Mouse (Mus musculus) neutrophil, adult 5-6 weeks (primary cell): ENCODE measurements around the gene Rasgrp4. TPM values are rescaled to one million over a fixed set of nuclear protein-coding genes. Genes with fewer than 3 reads are reported as not detected.
"Not testable (repeated sequence)": the region's sequence is repeated elsewhere in the genome, so short reads cannot be mapped to it uniquely, and the experiment has no call there.

Experiments
- ATAC-seq: fragments of 151-379, 151-347 bp; 2 replicates; pipeline ENCODE4 v1.8.0; 2017; ENCODE audit warnings: mild to moderate bottlenecking, moderate TSS enrichment; ENCODE audit not compliant: insufficient number of reproducible peaks, poor library complexity, low FRiP score, severe bottlenecking; ENCODE audit errors: extremely low read depth
- total RNA-seq: library from RNA; stranded (forward); fragments of 200-1000 nt; gene quantifications from 2 replicates; pipeline ENCODE4 v1.2.3, GENCODE M21; 2017

The Rasgrp4 gene
- total RNA-seq: 108 and 138 TPM in 2 replicates

DNA sequence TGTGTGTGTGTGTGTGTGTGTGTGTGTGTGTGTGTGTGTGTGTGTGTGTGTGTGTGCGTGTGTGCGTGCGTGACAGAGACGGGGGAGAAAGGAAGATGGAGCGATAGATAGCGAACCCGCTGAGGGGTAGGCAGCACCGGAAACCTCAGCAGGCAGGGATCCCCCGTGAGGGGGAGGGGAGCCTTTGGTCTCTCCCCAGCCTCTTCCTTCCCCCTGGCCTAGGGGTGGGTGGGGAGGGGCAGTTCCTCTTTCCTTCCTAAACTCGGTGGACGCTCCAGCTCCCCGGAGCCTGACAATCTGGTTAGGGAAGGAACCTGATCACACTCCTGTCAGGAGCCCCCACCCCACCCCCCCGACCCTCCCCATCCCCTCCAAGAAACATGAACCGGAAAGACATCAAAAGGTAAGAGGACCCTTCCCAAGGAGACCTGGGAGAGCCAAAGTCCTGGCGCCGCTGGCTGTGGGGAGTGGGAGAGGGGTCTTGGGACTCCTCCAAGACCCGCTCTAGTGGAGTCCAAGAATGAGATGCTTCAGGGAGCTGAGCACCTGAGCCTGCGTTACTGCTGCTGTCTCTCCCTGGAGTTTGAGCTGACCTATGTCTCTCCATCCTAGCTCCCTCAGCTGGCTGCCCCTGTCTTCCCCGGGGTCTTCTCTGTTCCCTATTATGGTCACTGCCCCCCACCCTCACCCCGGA is at the start of gene Rasgrp4:
Gene Rasgrp4, plus strand, starts transcription at position 159 of the 694 bp plus-strand sequence.
- peak; percentile 84 for ATAC-seq

GRCm38 (mm10) chr7:29085981-29086380 is 48.7 kb upstream of the Rasgrp4 start:
- ATAC-seq: no peak

DNA sequence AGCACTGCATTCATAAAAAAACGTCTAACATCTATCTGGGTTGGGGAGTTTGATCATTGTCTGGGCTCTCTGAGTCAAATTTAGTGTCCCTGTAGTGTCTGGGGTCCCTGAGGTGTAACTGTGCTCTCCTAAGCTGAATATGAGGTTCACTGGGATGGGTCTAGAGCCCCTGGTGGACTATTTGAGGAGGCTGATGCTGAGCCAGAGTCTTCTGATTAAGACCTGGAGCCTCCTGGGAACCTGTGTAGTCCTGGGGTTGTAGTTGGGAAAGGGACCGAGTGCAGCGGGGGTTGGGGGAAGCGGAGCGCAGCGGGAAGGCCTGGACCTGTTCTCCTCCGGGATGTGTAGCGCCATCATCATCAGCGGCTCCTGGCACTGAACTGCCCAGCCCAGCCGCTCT is 47.7 kb upstream of the Rasgrp4 start:
- ATAC-seq: no peak

- no peak for ATAC-seq
Measured at GRCm38 (mm10) chr7:29088817-29089216, 45.8 kb upstream of the Rasgrp4 start.

- ATAC-seq: no peak
Measured at GRCm38 (mm10) chr7:29097131-29097530, 37.5 kb upstream of the Rasgrp4 start.

- ATAC-seq: no peak
Measured at GRCm38 (mm10) chr7:29101286-29102017, 33.2 kb upstream of the Rasgrp4 start.

DNA sequence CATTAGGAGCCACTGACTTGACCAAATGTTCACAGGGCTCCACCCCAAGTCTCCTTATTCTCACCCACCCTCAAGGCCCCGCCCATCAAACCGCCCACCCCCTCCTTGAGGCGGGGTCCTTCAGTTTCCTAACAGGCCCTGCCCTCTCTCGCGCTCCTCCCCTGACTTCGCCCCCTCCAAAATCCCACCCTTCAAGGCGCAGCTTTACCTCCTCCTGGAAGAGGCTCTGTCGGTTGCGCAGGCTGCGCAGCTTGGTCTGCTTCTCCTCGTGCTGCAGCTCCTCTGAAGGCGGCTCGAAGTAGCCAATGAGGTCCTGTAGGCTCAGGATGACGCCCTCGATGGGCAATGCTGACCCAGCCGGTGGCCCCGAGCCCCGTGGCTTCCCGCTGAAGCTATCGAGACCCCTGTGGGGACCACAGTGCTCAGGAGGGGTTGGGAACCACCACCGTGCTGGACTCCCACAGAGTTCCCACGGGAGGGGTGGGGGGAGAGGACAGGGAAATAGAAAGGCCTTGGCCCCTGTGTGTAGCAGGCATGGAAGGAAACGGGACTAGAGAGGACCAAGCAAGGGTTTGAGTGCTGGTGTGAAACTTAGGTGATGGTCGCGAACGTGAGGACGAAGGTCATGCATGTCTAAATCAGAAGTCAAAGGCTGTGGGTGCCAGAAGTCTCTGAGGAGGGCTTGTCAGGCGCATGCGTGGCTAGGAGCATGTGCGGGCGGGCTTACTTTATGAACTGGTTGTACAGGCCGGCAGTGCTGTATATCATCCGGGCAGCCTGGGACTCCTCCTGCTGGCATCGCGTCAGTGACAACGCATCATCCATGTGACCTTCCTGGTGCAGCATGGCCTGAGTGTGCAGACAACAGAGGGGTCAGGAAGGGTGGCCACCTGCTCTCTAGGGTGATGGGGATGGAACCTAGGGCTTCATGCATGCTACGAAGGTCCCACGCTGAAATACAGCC is 25.4 kb upstream of the Rasgrp4 start:
- no peak for ATAC-seq

- ATAC-seq: no peak
Measured at GRCm38 (mm10) chr7:29118142-29118851, 16.4 kb upstream of the Rasgrp4 start.

DNA sequence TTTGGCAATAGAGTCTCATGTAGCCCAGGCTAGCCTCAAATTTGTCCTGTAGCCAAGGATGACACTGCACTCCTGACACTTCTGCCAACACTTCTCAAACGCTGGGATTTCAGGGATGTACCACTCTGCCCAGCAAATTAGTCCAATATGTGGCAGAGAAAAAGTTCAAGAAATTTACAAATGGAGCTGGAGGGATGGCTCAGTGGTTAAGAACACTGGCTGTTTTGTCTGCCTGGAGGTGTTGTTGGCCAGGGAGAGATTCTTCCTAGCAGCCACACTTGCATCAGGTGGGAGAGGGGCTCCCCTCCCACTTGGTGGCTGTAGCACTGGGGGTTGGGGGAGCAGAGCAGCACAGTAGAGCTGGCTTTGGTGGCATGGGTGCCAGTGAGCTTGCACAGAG is 15.1 kb upstream of the Rasgrp4 start:
- no peak for ATAC-seq

- no peak for ATAC-seq
Measured at GRCm38 (mm10) chr7:29122821-29123220, 11.8 kb upstream of the Rasgrp4 start.

DNA sequence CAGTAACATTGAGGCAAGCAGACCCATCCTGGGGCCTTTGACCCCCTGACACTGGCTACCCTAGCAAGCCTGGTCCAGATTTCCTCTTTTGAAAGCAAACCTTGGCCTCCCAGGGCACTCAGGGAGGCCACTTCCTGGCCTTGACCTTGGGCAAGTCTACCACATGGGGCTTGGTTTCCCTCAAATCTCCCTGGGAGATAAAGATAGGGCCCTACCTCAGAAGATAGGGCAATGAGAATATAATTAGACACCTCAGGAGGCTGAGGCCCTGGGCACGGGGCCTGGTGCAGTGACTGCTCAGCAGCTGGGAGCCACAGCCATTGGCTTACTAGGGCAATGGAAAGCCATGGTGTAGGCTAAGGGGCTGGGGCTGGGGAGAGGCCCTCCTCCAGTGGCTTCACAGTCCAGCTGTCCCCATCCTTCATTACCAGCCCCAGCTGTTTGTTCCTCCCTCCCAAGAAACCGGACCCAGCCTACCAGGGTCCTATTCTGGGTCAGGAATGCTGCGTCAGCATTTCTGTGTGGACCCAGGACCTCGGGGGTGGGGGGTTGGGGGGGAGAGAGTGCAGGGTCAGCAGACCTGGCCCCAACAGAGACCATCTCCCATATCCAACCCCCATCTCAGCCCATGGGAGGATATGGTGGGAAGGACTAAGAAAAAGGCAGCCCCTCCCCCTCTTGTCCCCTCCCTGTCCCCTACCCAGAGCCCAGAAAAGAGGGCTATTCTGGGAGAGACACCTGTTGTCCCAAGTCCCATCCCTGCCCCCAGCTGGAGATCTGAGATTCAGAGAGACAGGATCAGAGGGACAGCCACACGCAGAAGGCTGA is 10.9 kb upstream of the Rasgrp4 start:
- no peak for ATAC-seq

DNA sequence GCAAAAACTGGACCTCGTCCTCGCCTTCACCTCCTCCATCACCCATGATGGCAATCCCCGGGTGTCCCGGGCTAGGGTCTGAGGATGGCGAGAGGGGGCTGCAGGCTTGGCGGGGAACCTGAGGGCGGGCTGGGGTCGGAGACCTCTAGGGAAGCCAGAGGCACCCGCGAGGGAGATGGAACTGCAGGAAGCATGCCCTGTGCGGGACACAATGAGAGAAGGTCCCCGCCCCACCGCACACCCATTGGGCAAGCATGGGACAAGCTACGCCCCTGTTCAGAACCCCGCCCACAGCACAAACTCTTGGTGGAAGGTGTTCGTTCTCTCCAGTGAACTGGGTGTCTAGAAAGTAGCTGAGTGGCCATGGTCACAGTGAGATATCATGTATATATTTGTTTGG is 9.7 kb upstream of the Rasgrp4 start, which contains the start of gene Ryr1:
Gene Ryr1, minus strand, starts transcription at position 210 of the 400 bp plus-strand sequence.
- ATAC-seq: peak; percentile 43; the same call in 1 of the 2 replicates

GRCm38 (mm10) chr7:29126173-29126915 is 8.3 kb upstream of the Rasgrp4 start:
- peak; percentile 68; the same call in 1 of the 2 replicates for ATAC-seq

- peak; percentile 56 for ATAC-seq
Measured at GRCm38 (mm10) chr7:29128725-29129124, 5.9 kb upstream of the Rasgrp4 start.

- no peak for ATAC-seq
Measured at GRCm38 (mm10) chr7:29134230-29134629, 421 bp upstream of the Rasgrp4 start.

- no peak for ATAC-seq
Measured at GRCm38 (mm10) chr7:29137429-29137828, 2.8 kb downstream of the Rasgrp4 start.

- not testable (repeated sequence) for ATAC-seq
Measured at GRCm38 (mm10) chr7:29139237-29139636, 4.6 kb downstream of the Rasgrp4 start.
